Mouse (Mus musculus) activated CD4-positive, CD25-positive, alpha-beta regulatory T cell (primary cell): ENCODE data around the gene Sycp2l. TPM values are rescaled to one million over a fixed set of nuclear protein-coding genes. Genes with fewer than 3 reads are reported as not detected.

Experiments used
- polyA plus RNA-seq, 2 experiments: library from polyadenylated mRNA; unstranded; fragments of 100-300 nt; shearing (Covaris generic); gene quantifications; one replicate each; pipeline ENCODE4 v1.2.1; 2017

The Sycp2l gene
- under 1 TPM in 1 of 2 experiments, not detected in 1; 0.41 TPM for polyA plus RNA-seq

DNA sequence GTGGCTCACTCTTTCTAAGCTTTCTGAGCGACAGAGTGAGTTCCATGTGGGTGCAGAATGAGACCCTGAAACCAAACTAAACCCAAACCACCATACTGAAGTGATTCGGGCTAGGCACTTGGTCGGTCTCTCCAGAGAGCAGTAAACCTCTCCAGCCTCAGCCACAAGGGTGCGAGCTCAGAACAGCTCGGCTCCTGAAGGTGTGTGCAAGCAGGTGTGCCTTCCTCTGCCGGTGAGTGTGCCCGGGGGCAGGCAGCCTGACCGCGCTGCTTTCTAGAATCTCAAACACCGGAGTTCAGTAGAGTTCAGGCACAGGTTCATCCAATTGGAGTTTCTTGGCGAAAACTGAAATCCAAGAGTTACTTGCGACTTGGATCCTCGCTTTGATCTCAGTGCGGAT, at the start of gene Sycp2l:
TSS of gene Sycp2l (plus strand) at position 368 of the 400 bp plus-strand sequence.

DNA sequence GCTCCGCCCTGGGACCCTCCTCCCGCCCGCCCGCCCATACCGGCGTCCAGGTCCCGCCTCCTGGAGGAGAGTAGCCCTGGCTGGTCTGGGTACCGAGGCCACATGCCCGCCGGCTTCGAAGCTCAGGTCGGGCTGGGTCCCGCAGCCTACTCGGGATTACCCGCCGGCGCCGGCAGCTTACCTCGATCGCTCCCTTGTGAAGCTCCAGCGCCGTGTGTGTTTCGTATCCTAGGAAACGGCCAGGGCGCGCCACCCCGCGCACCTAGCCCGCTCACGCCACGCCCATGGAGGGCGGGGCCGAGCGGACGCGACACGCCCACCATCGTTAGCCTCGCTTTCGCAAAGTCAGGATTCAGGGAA, 34.7 kb upstream of the Sycp2l start, which contains the start of gene Mak:
TSS of gene Mak (minus strand) at position 286 of the 360 bp plus-strand sequence.

DNA sequence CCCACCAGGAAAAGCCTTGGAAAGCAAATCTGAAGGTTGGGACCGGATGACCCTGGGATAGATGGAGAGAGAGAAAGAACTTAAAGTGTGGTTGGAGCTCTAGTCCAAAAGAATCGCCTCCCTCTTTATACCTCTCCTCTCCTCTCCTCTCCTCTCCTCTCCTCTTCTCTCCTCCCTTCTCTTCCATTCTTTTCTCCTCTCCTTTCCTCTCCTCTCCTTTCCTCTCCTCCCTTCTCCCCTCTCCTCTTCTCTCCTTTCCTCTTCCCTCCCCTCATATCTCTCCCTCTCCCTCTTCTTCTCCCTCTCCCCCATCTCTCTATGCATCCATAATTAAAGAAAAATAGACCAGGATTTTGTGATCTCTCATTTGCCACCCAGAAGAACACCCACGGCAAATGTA, 3.2 kb upstream of the Sycp2l start, which contains the start of gene Gcm2:
TSS of gene Gcm2 (minus strand) at position 101 of the 400 bp plus-strand sequence.

DNA sequence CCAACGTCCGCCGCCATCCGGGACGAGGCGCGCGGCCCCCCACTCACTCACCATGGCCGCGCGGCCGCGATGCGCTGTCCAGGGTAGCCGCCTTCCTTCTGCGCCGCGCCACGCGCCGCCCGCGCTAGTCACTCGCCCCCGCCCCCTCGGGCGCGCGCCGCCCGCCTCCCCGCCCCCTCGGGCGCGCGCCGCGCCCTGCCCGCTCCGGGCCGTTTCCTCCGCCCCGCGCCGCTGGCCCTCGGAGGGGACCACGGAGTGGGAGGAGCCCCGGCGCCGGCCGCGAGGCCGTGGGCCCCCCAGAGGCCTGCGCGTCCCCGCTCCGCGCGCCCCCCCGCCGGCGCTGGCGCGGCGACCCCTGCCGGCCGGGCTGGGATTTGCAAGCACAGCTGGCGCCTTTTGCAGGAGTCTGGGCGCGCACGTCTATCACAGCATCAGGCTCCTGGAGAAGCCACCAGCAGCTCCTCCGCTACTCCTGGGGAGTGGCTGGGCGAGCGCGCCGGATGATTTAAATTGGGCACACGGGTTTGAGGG, 106.3 kb downstream of the Sycp2l start, which contains the start of gene Elovl2:
TSS of gene Elovl2 (minus strand) at position 102 of the 531 bp plus-strand sequence.

Other genes with a start within 250 kb of the Sycp2l start
- 10 to 100 TPM; 75.8 to 90.3 TPM for gene Pak1ip1, start 113.3 kb upstream of the Sycp2l start, polyA plus RNA-seq
- gene Tmem14c, start 98.0 kb upstream of the Sycp2l start, polyA plus RNA-seq: 100 to 1,000 TPM; 201 to 225 TPM
- under 1 TPM in 1 of 2 experiments, not detected in 1; 0.17 TPM for gene Mak, start 34.6 kb upstream of the Sycp2l start, polyA plus RNA-seq
- not detected for gene Gcm2, start 3.3 kb upstream of the Sycp2l start, polyA plus RNA-seq
- gene Elovl2, start 106.1 kb downstream of the Sycp2l start, polyA plus RNA-seq: not detected
- 1 to 10 TPM; 8.5 to 9.1 TPM for gene Smim13, start 135.5 kb downstream of the Sycp2l start, polyA plus RNA-seq
- not detected for gene Gm17364, start 159.7 kb downstream of the Sycp2l start, polyA plus RNA-seq